Mouse (Mus musculus) liver, postnatal 0 days (tissue): ENCODE data around the gene Scyl1.

ENCODE experiments used
- CTCF ChIP-seq: sonication (generic); IDR thresholded peaks from 2 replicates; pipeline ENCODE4 v1.5.1; 2016; ENCODE audit warnings: antibody characterized with exemption, low read depth
- EP300 ChIP-seq: IDR thresholded peaks from 2 replicates; pipeline ENCODE4 v1.6.1; 2016; ENCODE audit warnings: antibody characterized with exemption, low read depth, mild to moderate bottlenecking

- no peak for TF ChIP-seq CTCF
- no peak for TF ChIP-seq EP300
Measured at GRCm38 (mm10) chr19:5741641-5742240, 29.5 kb downstream of the Scyl1 start.
